Mouse (Mus musculus) lung, adult 2 months (tissue): Measurements from ENCODE around the gene Dgkd.

ENCODE experiments used
- CTCF ChIP-seq: fragments of 200-500 bp; IDR thresholded peaks from 2 replicates; pipeline ENCODE4 v1.5.1; 2011; ENCODE audit warnings: mild to moderate bottlenecking, low read length, control low read depth; ENCODE audit not compliant: insufficient read depth
- POLR2A ChIP-seq: fragments of 200-500 bp; IDR thresholded peaks from 2 replicates; pipeline ENCODE4 v1.6.1; 2011; ENCODE audit warnings: low read depth, mild to moderate bottlenecking, control low read depth, low read length, borderline replicate concordance; ENCODE audit errors: extremely low read depth

GRCm38 (mm10) chr1:87902186-87902585, 49.1 kb downstream of the Dgkd start:
- TF ChIP-seq POLR2A (no peak), CTCF (no peak)
